Mouse (Mus musculus) cortical plate, adult 2 months (tissue): ENCODE results near the gene Tmem239. TPM values are rescaled to one million over a fixed set of nuclear protein-coding genes. Genes with fewer than 3 reads are reported as not detected.
A peak's percentile ranks its signal among the peaks of the same experiment; 100 is the strongest.

Experiments
- H3K27ac ChIP-seq: fragments of 200-500 bp; 2 replicates; pipeline ENCODE4 v1.5.1; 2012; ENCODE audit warnings: low read length, control low read depth, inconsistent platforms; ENCODE audit not compliant: insufficient read depth
- H3K4me1 ChIP-seq: fragments of 200-500 bp; 2 replicates; pipeline ENCODE4 v1.6.1; 2011; ENCODE audit warnings: low read length; ENCODE audit not compliant: control insufficient read depth, insufficient read depth
- H3K4me3 ChIP-seq: fragments of 200-500 bp; 2 replicates; pipeline ENCODE4 v1.5.1; 2011; ENCODE audit warnings: mild to moderate bottlenecking, low read length, control low read depth; ENCODE audit not compliant: insufficient read depth
- CTCF ChIP-seq: fragments of 200-500 bp; IDR thresholded peaks from 2 replicates; pipeline ENCODE4 v1.5.1; 2011; ENCODE audit warnings: mild to moderate bottlenecking, control low read depth, low read length; ENCODE audit not compliant: insufficient read depth; ENCODE audit errors: extremely low read depth
- POLR2A ChIP-seq: fragments of 200-500 bp; IDR thresholded peaks from 2 replicates; pipeline ENCODE4 v1.6.1; 2011; ENCODE audit warnings: mild to moderate bottlenecking, low read length, control low read depth; ENCODE audit not compliant: insufficient read depth; ENCODE audit errors: extremely low read depth
- polyA plus RNA-seq: library from polyadenylated mRNA; depleted of rRNA; stranded (reverse); fragments of >200 nt; gene quantifications from 2 replicates; pipeline ENCODE4 v1.2.3, GENCODE M21; 2012; rRNA removed

Gene Tmem239
- polyA plus RNA-seq, 1 experiment, result not detected

- H3K4me3 ChIP-seq, result peak overlapping the region; percentile 49
- H3K27ac ChIP-seq, result no peak overlapping the region
- no peak for TF ChIP-seq POLR2A
- peaks cover 6% of the 10 kb centered on the region; the same call in 1 of the 2 replicates for H3K4me1 ChIP-seq
Observed at GRCm38 (mm10) chr2:130449021-130449793, 42.9 kb downstream of the Tmem239 start.

GRCm38 (mm10) chr2:130449794-130450433, 43.6 kb downstream of the Tmem239 start, which contains the start of gene Ptpra:
Gene Ptpra, plus strand, starts transcription at chr2:130450278.
- Histone ChIP-seq H3K4me1 (peaks cover 6% of the 10 kb centered on the region; the same call in 1 of the 2 replicates), H3K4me3 (peak within 1 kb of the TSS; percentile 49), H3K27ac (peak within 1 kb of the TSS; percentile 94)
- no peak for TF ChIP-seq CTCF
- peak; percentile 91 for TF ChIP-seq POLR2A

- peak overlapping the region; percentile 94 for H3K27ac ChIP-seq
- TF ChIP-seq POLR2A, result no peak
- TF ChIP-seq CTCF, result no peak
- H3K4me1 ChIP-seq, result peaks cover 8% of the 10 kb centered on the region; the same call in 1 of the 2 replicates
- H3K4me3 ChIP-seq, result peak overlapping the region; percentile 49
Observed at GRCm38 (mm10) chr2:130450434-130450796, 44.1 kb downstream of the Tmem239 start.

- no peak for TF ChIP-seq CTCF
- TF ChIP-seq POLR2A, result no peak
- Histone ChIP-seq H3K4me1 (peaks cover 8% of the 10 kb centered on the region; the same call in 1 of the 2 replicates), H3K27ac (no peak overlapping the region), H3K4me3 (peak overlapping the region; percentile 49)
Observed at GRCm38 (mm10) chr2:130451086-130451726, 44.9 kb downstream of the Tmem239 start.

GRCm38 (mm10) chr2:130451727-130452090, 45.4 kb downstream of the Tmem239 start:
- H3K4me1 ChIP-seq, result peaks cover 9% of the 10 kb centered on the region

GRCm38 (mm10) chr2:130452266-130452665, 46.0 kb downstream of the Tmem239 start:
- H3K27ac ChIP-seq, result no peak overlapping the region
- TF ChIP-seq POLR2A, result no peak
- TF ChIP-seq CTCF, result no peak
- peak overlapping the region; percentile 49; the same call in 1 of the 2 replicates for H3K4me3 ChIP-seq
- H3K4me1 ChIP-seq, result peaks cover 11% of the 10 kb centered on the region

More at GRCm38 (mm10) chr2:130451727-130452090, 45.4 kb downstream of the Tmem239 start:
- TF ChIP-seq CTCF (no peak), POLR2A (no peak)
- no peak overlapping the region for H3K27ac ChIP-seq
- H3K4me3 ChIP-seq, result peak overlapping the region; percentile 49

- no peak overlapping the region for H3K4me3 ChIP-seq
- TF ChIP-seq CTCF (no peak), POLR2A (no peak)
- no peak overlapping the region for H3K27ac ChIP-seq
- H3K4me1 ChIP-seq, result peaks cover 14% of the 10 kb centered on the region
Observed at GRCm38 (mm10) chr2:130453421-130453820, 47.1 kb downstream of the Tmem239 start.

- no peak overlapping the region for H3K27ac ChIP-seq
- H3K4me3 ChIP-seq, result no peak overlapping the region
- H3K4me1 ChIP-seq, result peaks cover 17% of the 10 kb centered on the region
- TF ChIP-seq CTCF, result no peak
- no peak for TF ChIP-seq POLR2A
Observed at GRCm38 (mm10) chr2:130454748-130455370, 48.6 kb downstream of the Tmem239 start.

Other genes starting within 250 kb of the Tmem239 start
- gene Snrpb, start 227.1 kb upstream of the Tmem239 start, polyA plus RNA-seq, result 131 and 133 TPM in 2 replicates
- gene Tmc2, start 211.3 kb upstream of the Tmem239 start, polyA plus RNA-seq, result not detected in 2 replicates
- gene Nop56, start 132.0 kb upstream of the Tmem239 start, polyA plus RNA-seq, result 144 and 146 TPM in 2 replicates
- gene Idh3b, start 121.9 kb upstream of the Tmem239 start, polyA plus RNA-seq, result 353 and 375 TPM in 2 replicates
- gene Ebf4, start 111.3 kb upstream of the Tmem239 start, polyA plus RNA-seq, result 13.0 and 16.1 TPM in 2 replicates
- 10.6 and 13.2 TPM in 2 replicates for gene Cpxm1, start 8.9 kb upstream of the Tmem239 start, polyA plus RNA-seq
- gene Gm28372, start 1.2 kb upstream of the Tmem239 start, polyA plus RNA-seq, result not detected in 2 replicates
- gene 1700020A23Rik, start 1.2 kb upstream of the Tmem239 start, polyA plus RNA-seq, result not detected in 2 replicates
- gene Vps16, start 17.9 kb downstream of the Tmem239 start, polyA plus RNA-seq, result 101 and 118 TPM in 2 replicates
- 24.6 and 27.9 TPM in 2 replicates for gene Pced1a, start 18.2 kb downstream of the Tmem239 start, polyA plus RNA-seq
- 156 and 166 TPM in 2 replicates for gene Ptpra, start 43.8 kb downstream of the Tmem239 start, polyA plus RNA-seq
- 86.9 and 99.1 TPM in 2 replicates for gene Mrps26, start 157.3 kb downstream of the Tmem239 start, polyA plus RNA-seq
- gene Oxt, start 169.7 kb downstream of the Tmem239 start, polyA plus RNA-seq, result 0.32 and 0.42 TPM in 2 replicates
- 0.81 and 1.2 TPM in 2 replicates for gene Avp, start 176.1 kb downstream of the Tmem239 start, polyA plus RNA-seq
- gene Fastkd5, start 223.5 kb downstream of the Tmem239 start, polyA plus RNA-seq, result 3.7 and 4.8 TPM in 2 replicates
- 11.0 and 11.3 TPM in 2 replicates for gene Ubox5, start 223.6 kb downstream of the Tmem239 start, polyA plus RNA-seq
- 200 and 201 TPM in 2 replicates for gene Lzts3, start 236.3 kb downstream of the Tmem239 start, polyA plus RNA-seq